Mouse (Mus musculus) liver, embryonic 14.5 days (tissue): ENCODE results near the gene Fhit.

Source experiments
- CTCF ChIP-seq: IDR thresholded peaks from 2 replicates; pipeline ENCODE4 v1.5.1; 2016; ENCODE audit warnings: antibody characterized with exemption, low read depth, control low read depth
- EP300 ChIP-seq: IDR thresholded peaks from 2 replicates; pipeline ENCODE4 v1.6.1; 2016; ENCODE audit warnings: antibody characterized with exemption, low read depth

DNA sequence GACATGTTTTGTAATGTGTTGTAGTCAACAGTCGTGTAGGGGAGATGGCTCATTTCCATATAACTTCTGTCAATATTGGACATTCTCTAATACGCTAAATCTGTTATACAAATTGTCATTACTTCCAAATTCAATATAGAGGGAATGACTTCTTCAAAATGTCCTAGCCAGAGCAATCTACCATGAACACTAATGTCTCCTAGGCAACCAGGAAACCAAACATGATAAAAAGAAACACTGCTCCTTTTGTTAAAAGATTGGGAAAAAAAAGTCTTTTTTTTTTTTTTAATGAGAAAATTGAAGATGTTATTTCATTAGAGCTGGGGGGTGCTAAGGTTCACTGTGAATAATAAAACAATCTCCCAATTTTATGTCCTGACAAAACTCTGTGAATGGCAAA, 729.3 kb downstream of the Fhit start:
- TF ChIP-seq CTCF (no peak), EP300 (no peak)
